Mouse (Mus musculus) adrenal gland, adult 18-20 months (tissue): ENCODE results near the gene Esrrb. TPM values are rescaled to one million over a fixed set of nuclear protein-coding genes. Genes with fewer than 3 reads are reported as not detected.

ENCODE experiments used
- DNase-seq, 2 experiments: peaks; one replicate each; pipeline ENCODE4 v3.0.0; 2021 to 2022; ENCODE audit warnings: low spot score in 2 of 2
- long read RNA-seq, 2 experiments: library from polyadenylated mRNA; stranded (forward); transcript quantifications; one replicate each; pipeline ENCODE4 v2.0.0; 2021
- total RNA-seq, 2 experiments: library from RNA; stranded (reverse); gene quantifications; 1 replicate in 1 of 2; 2 replicates in 1 of 2; pipeline ENCODE4 v1.2.3; 2021

The Esrrb gene
- total RNA-seq = under 1 TPM; 0.27 to 0.67 TPM
- long read RNA-seq, experiment 1 = 0 reads
- long read RNA-seq, experiment 2 = 0 reads

DNA sequence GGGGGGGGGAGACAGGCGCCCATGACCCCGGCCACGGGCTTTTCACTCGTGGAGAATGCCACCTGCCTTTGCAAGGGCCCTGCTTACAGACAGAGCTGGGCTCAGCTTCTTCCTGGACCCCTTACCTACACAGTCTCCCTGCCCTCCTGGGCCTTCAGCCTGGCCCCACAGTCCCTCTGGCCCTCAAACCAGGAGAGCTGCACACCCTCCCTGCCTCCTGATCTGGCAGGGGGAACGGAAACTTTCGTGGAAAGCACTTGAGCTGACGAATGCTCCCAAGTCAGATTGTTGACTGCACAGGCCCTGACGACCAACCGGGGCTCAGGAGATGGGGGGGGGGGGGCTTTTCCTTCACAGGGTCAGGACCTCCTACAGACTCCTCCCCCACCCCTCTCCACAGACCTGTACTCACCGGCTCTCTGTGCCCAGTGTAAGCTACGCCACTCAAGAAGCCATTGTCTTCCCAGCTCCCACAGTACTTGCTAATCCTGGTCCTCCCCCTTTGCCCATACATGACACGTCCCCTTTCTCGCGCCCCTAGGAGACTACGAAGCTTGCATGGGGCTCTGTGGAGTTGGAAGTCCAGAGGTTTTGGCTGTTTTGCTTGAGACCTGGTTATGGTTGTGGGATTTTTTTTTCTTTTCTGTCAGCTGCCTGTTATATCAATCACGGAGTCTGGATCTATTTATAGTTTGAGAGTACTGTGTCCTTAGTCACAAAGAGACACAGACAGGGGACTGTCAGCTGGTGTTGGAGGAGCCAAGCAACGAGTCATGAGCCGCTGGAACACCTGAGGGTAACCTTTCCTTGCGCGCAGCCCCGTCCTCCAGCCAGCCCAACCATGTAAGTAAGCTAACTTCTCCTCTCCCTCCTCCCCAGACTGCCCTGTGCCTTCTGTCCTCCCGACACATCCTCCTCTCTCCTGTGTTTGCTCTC, at the start of gene Esrrb:
Gene Esrrb (plus strand): TSS at position 422 of the 936 bp plus-strand sequence.
- DNase-seq = no peak

- no peak for DNase-seq
Observed at GRCm38 (mm10) chr12:86320629-86321028, 40.3 kb upstream of the Esrrb start.

- no peak for DNase-seq
Observed at GRCm38 (mm10) chr12:86324297-86324696, 36.6 kb upstream of the Esrrb start.

DNA sequence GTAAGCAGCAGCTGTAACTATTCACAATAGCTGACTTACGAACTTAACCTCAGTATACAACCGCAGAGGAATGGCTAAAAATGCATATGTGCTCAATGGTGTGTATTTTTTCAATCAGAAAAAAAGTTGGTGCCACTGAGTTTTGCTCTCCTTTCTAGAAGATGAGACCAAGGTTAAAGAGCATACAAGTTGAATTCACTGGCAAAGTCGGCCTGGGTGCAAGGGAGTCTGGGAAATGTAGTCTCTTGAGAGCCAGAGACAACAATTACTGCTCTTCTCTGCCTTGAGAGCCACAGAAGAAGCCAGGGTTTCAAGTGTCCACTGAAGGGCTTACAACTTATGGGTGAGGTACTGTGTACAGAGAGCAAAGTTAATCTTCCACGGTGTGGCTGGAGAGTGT, 31.1 kb upstream of the Esrrb start:
- DNase-seq = no peak

- DNase-seq = no peak
Observed at GRCm38 (mm10) chr12:86330684-86331083, 30.2 kb upstream of the Esrrb start.

- DNase-seq = no peak
Observed at GRCm38 (mm10) chr12:86331248-86331647, 29.7 kb upstream of the Esrrb start.

GRCm38 (mm10) chr12:86336209-86336608, 24.7 kb upstream of the Esrrb start:
- no peak for DNase-seq

DNA sequence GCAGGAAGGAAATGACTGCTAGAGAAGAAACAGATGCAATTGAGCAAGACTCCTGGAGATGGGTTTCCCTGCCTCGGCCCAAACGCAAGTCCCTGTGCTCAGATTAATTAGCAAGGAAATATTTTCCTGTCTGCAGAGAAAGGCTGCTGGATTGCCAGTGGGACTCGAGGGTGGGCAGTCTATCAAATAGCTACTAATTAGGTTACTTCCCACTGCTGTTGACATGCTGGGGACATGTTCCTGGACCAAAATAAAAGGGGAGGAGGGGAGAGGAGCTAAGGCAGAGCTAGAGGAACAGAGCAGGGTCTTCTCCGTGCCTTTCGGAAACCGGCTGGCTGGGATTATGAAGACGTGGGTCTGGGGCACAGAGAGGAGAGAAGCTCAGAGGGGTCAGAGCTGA, 24.0 kb upstream of the Esrrb start:
- DNase-seq = no peak

DNA sequence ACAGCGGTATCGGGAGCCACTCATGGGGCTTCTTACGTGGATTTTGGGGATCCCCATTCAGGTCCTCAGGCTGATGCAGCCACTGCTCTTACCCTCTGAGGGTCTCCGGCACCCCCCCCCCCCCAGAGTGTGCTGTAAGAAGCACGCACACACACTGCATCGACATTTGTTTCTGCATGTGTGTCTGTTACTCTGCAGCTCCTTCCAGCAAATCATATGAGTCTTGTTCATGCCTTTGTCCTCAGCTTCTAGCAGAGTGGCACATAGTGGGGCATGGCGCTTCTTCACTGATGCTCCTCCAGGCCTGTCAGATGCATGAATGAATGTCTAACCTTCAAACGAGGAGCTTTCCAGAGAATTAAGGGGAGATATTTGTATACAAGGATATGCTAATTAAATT, 11.4 kb upstream of the Esrrb start:
- no peak for DNase-seq

DNA sequence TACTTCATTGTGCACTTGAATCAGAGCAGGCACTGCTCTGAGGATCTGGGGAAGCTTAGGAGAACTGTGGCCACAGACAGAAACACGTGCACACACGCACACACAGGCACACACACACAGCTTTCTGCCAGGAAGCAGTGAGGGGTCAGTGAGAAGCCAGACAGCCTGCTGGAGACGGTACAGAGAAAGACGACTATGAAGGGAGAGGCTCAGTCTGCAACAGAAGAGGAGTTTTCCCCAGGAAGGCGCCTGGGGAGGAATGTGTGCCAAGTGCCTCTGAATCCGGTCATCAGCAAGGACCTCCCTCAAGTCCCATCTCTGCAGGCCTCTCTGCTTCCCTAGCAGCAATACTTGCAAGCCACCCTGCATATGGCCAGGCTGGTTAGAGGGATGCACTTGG, 1.5 kb upstream of the Esrrb start:
- no peak for DNase-seq

- DNase-seq = no peak
Observed at GRCm38 (mm10) chr12:86359873-86360272, 1.0 kb upstream of the Esrrb start.

DNA sequence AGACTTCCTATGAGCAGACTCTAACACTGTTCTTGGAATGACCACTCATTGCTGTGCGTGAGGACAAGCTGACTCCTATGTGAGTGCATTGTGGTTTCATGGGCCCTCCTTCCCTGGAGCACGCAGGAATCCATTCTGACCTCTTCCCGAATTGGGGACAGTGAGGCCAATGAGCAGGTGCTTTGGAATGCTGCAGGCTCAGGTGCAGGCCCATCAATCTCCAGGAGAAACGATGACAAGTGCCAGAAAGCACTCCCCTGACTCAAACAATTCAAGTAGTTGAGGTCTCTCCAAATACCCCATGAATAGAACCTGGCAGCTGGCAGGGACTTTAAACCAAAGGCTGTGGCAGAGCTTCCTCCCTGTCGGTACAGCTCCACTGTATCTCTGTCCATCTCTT, 3.4 kb downstream of the Esrrb start:
- no peak for DNase-seq

DNA sequence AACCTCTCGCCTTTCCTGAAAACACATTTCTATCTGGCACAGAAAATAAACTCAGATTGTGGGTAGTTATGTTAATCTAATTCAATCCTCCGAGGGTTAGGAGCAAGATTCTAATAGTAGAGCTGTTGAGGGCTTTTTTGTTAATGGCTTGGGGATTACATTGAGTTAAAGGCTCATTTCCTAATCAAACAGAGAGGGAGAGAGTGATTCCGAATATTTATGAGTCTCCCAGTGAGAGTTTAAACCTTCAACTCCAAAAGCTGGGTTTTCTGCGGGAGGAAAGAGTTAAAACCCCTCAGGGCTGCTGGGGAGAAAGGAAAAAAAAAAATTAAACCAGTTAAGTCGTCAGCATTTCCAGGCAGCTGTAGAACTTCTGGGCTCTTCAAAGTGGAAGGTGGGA, 3.8 kb downstream of the Esrrb start:
- DNase-seq = no peak

DNA sequence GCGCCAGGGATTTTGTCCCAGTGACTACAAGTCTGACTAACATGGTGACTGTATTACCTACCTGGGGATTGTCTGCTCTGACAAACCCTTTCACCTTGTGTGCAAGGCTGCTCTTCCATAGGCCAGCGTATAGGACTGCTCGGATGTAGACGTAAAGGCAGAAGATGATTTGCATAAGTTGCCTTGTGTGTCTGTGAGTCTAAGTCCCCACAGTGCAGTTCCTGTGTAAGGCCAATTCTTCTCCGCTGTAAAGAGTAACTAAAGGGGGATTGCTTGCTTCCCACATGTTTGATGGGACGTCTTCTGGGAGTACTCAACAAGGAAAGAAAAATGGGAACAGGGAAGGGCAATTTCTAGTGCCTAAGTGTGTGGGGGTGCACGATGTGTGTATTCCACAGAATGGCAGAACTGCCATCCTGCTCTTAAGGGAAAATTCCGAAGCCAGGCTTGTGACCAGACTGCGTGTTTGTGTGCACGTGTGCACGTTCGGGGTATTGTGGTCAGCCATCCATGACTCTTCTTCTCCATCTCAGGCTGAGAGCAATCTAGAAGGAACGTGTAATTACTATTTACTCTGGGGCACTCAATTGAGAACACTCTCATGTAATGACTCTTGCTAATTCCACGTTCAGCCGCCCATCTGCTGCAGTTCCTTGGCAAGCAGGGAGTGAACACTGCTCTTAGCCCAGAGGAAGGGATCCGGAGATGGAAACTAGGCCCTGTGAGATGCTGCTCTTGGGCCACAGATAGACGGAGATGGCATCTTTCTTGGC, 9.9 kb downstream of the Esrrb start:
- DNase-seq = no peak

GRCm38 (mm10) chr12:86374286-86374685, 13.4 kb downstream of the Esrrb start:
- DNase-seq = no peak

DNA sequence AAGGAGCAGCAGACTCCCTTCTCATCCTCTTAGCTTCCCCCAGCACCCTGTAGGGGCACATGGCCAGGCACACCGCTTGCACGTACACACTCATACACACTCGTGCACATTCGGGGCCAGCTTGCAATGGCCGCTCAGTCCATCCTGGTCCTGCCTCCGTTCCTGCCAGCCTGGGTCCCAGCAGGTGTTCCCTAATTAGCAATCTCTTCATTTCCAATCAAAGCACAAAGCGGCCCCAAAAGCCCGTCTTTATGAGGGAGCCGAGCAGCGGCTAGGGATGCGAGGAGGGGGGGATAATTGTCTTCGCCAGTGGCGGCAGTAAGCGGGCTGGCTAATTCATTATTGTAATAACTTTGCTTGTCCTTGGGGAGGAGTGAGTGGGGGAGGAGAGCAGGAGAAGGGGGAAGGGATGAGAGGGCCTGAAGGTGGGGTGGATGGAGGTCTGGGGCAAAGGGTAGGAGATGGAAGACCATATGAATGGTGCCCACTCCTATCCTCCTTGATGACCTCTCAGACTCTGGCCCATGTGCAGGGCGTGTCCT, 18.8 kb downstream of the Esrrb start:
- DNase-seq = no peak

GRCm38 (mm10) chr12:86383803-86384202, 22.9 kb downstream of the Esrrb start:
- no peak for DNase-seq

DNA sequence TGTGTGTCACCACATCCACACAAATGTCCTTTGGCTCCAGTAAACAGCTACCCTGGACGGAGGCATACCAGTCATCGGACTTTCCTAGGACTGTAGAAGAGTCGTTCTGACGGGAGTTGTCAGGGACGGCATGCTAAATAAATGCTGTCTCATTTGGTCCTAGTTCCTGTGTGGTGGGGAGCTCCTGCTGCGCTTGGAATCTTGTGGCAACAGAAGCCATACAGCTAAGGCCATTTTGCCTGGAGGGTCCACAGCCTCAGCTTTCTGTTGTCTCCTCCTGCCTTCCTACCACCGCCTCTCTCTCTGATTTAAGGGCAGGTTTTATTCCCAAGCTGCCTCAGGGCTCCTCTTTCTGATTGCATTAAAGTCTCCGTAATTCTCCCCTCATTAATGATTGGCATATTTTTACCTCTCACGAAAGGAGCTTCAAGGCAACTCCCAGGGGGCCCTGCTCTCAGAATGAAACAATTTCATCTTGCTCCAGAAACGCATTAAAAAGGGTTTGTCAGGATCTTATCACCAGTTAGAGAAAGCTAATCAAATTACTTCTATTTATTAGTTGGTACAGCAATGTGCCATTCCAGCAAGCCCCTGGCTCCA, 26.9 kb downstream of the Esrrb start:
- no peak for DNase-seq

DNA sequence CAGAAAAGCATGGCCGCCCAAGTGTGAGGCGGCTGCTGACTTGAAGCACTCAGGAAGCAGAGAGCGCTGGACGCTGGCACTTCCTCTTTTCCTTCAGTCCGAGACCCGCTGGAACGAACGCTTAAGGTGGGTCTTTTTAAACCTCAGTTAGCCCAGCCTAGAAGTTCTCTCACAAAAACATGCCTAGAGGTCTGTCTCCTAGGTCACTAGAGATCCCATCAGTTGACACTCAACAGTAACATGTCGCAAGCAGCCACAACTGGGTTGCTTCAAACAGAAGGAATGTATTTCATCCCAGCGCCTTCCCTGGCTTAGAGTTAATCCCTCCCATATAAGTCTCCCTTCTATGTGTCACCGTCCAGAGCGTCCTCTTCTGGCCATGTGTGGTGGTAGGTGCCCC, 33.9 kb downstream of the Esrrb start:
- DNase-seq = no peak

- no peak for DNase-seq
Observed at GRCm38 (mm10) chr12:86395326-86395725, 34.4 kb downstream of the Esrrb start.

- no peak for DNase-seq
Observed at GRCm38 (mm10) chr12:86398762-86399161, 37.8 kb downstream of the Esrrb start.
